Mouse (Mus musculus): Measurements from ENCODE around the gene Crmp1. TPM values are rescaled to one million over a fixed set of nuclear protein-coding genes. Genes with fewer than 3 reads are reported as not detected.

Gene Crmp1
- 6.8 and 8.5 TPM in 2 replicates for polyA plus RNA-seq (2015; fragmentation: Nextera tagmentation; extraction: Ambion mirVana)

DNA sequence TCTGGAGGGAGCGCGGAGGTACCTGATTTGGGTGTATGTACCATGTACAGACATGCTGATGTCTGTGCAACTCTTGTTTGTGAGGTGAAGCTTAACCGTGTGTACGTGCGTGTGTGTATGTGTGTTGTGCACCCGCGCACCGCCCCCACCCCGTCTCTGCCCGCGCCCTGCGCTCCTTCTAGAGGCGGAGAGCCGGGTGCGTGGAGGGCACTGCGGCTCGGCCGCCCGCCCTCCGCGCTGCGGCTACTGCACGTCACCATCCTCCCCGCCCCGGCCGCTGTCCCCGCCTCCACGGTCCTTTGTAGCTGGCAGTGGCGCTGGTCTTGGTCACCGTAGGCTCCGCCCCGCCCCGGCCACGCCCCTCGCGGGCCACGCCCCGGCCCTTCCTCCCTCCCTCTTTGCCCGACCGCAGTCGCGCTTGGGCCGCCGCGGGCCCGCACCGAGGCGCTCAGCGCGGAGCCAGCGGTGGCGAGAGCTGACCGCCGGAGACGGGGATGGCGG lies at the start of gene Crmp1:
Gene Crmp1, plus strand, starts transcription at position 290 of the 501 bp plus-strand sequence.
- Histone ChIP-seq H3K36me3 (ENCODE audit: control insufficient read depth, insufficient read depth, low read length) (no peaks in the 10 kb centered on the region), H3K4me1 (replicated peaks; ENCODE audit: control insufficient read depth, insufficient read depth) (no peaks in the 10 kb centered on the region), H3K9me3 (ENCODE audit: control insufficient read depth, low read length) (no peaks in the 10 kb centered on the region), H3K4me2 (replicated peaks; ENCODE audit: low read depth) (peak within 1 kb of the TSS; percentile 50), H3K27ac (replicated peaks) (no peak within 1 kb of the TSS), H3K4me3 (ENCODE audit: low read depth, low read length) (peak within 1 kb of the TSS; percentile 26), H3K9ac (ENCODE audit: low read length) (no peak within 1 kb of the TSS), H3K27me3 (ENCODE audit: control insufficient read depth, insufficient read depth, low read length) (peaks cover 31% of the 10 kb centered on the region)
- TF ChIP-seq EP300 (optimal IDR thresholded peaks at IDR 0.05) (no peak), CTCF (IDR thresholded peaks at IDR 0.05; ENCODE audit: low read depth) (no peak)
- WGBS = 2% methylated on average over 36 of the region's 56 CpGs
- DNase-seq (ENCODE audit: low spot score) (peak; percentile 70), ATAC-seq (ENCODE audit: low FRiP score, low TSS enrichment) (peak; percentile 69)

DNA sequence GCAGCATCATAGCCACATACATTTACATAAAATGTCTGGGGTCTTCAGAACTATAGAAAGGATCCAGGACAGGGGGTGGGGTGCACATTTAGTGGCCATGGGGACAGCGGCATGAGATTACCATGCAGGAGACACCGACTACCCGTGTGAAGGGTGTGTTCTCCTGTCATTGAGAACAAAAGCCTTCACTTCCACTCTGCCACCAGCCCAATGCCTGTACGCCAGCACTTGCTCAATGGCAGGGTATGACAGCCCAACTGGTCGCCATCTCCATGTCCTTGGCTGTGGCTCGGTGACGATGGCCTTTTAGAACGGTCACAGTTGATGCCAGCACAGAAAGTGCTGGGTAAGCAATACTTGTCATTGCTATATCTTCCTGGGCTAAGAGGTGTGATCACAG lies 45.5 kb upstream of the Crmp1 start:
- Histone ChIP-seq H3K9ac (ENCODE audit: low read length) (no peak overlapping the region), H3K27ac (replicated peaks) (no peak overlapping the region), H3K4me2 (replicated peaks; ENCODE audit: low read depth) (no peak overlapping the region), H3K4me3 (ENCODE audit: low read depth, low read length) (no peak overlapping the region), H3K36me3 (ENCODE audit: control insufficient read depth, insufficient read depth, low read length) (no peaks in the 10 kb centered on the region), H3K9me3 (ENCODE audit: control insufficient read depth, low read length) (no peaks in the 10 kb centered on the region), H3K4me1 (replicated peaks; ENCODE audit: control insufficient read depth, insufficient read depth) (peaks cover 3% of the 10 kb centered on the region; the same call in 1 of the 2 replicates), H3K27me3 (ENCODE audit: control insufficient read depth, insufficient read depth, low read length) (no peaks in the 10 kb centered on the region)
- WGBS = 80% methylated on average over 8 of the region's 8 CpGs
- DNase-seq (ENCODE audit: low spot score) = no peak
- TF ChIP-seq EP300 (optimal IDR thresholded peaks at IDR 0.05) = no peak
- no peak for TF ChIP-seq CTCF (IDR thresholded peaks at IDR 0.05; ENCODE audit: low read depth)
- ATAC-seq (ENCODE audit: low FRiP score, low TSS enrichment) = no peak

DNA sequence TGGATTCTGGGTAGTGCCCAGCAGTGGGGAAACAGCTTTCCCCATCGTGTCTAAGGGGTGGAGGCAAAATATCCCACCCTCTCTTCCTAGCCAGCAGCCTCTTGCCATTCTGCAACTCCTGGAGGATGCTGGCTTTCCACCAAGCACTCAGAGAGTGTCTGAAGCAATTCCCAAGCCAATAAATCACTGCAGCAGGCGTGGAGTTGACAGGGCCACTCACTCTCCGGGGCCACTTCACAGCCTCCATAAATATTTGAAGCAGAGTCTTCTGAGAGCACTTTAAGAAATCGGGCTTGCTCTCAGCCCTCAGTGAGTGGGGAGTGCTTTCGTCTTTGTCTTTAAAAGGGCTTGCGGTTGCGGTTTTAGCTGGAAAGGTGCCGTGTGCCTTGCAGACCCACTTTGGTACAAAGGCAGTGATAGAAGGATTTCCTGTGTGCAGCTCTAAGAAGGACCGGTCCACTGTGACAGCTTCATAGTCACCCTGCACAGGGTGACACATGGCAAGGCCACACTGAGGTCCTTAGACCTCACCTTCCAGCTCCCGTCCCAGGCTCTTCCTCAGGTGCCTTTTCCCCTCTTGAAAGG lies 45.0 kb upstream of the Crmp1 start:
- WGBS = 30% methylated on average over 10 of the region's 10 CpGs
- H3K36me3 ChIP-seq (ENCODE audit: control insufficient read depth, insufficient read depth, low read length) = no peaks in the 10 kb centered on the region
- H3K4me2 ChIP-seq (replicated peaks; ENCODE audit: low read depth) = no peak overlapping the region
- H3K4me3 ChIP-seq (ENCODE audit: low read depth, low read length) = no peak overlapping the region
- no peaks in the 10 kb centered on the region for H3K27me3 ChIP-seq (ENCODE audit: control insufficient read depth, insufficient read depth, low read length)
- H3K9ac ChIP-seq (ENCODE audit: low read length) = no peak overlapping the region
- TF ChIP-seq EP300 (optimal IDR thresholded peaks at IDR 0.05) (no peak), CTCF (IDR thresholded peaks at IDR 0.05; ENCODE audit: low read depth) (no peak)
- DNase-seq (ENCODE audit: low spot score) = no peak
- H3K4me1 ChIP-seq (replicated peaks; ENCODE audit: control insufficient read depth, insufficient read depth) = peaks cover 3% of the 10 kb centered on the region; the same call in 1 of the 2 replicates
- ATAC-seq (ENCODE audit: low FRiP score, low TSS enrichment) = no peak
- H3K9me3 ChIP-seq (ENCODE audit: control insufficient read depth, low read length) = no peaks in the 10 kb centered on the region
- no peak overlapping the region for H3K27ac ChIP-seq (replicated peaks)

DNA sequence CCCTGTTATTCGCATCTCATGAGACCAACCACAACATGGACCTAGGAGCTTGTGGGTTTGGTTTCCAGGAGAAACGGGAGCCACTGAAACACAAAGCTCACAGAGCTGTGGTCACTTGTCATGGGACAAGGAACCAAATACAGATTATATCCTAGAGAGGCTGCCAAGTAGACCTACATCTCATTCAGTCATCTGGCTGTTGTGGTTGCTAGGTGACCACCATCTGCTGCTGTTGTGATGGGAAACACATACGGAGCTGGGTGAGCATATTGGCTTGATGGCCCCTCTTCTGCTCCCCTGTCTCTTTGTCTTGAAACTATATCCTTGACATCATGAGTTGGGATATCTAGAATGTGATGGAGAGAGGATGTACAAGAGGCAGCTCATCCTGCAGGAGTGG lies 44.3 kb upstream of the Crmp1 start:
- peaks cover 3% of the 10 kb centered on the region; the same call in 1 of the 2 replicates for H3K4me1 ChIP-seq (replicated peaks; ENCODE audit: control insufficient read depth, insufficient read depth)
- no peak overlapping the region for H3K27ac ChIP-seq (replicated peaks)
- TF ChIP-seq EP300 (optimal IDR thresholded peaks at IDR 0.05) = no peak
- no peak for TF ChIP-seq CTCF (IDR thresholded peaks at IDR 0.05; ENCODE audit: low read depth)
- no peak overlapping the region for H3K9ac ChIP-seq (ENCODE audit: low read length)
- no peak overlapping the region for H3K4me2 ChIP-seq (replicated peaks; ENCODE audit: low read depth)
- no peak overlapping the region for H3K4me3 ChIP-seq (ENCODE audit: low read depth, low read length)
- H3K36me3 ChIP-seq (ENCODE audit: control insufficient read depth, insufficient read depth, low read length) = no peaks in the 10 kb centered on the region
- no peak for DNase-seq (ENCODE audit: low spot score)
- H3K9me3 ChIP-seq (ENCODE audit: control insufficient read depth, low read length) = no peaks in the 10 kb centered on the region
- 60% methylated on average over 3 of the region's 3 CpGs for whole genome bisulfite sequencing
- H3K27me3 ChIP-seq (ENCODE audit: control insufficient read depth, insufficient read depth, low read length) = no peaks in the 10 kb centered on the region
- ATAC-seq (ENCODE audit: low FRiP score, low TSS enrichment) = no peak

DNA sequence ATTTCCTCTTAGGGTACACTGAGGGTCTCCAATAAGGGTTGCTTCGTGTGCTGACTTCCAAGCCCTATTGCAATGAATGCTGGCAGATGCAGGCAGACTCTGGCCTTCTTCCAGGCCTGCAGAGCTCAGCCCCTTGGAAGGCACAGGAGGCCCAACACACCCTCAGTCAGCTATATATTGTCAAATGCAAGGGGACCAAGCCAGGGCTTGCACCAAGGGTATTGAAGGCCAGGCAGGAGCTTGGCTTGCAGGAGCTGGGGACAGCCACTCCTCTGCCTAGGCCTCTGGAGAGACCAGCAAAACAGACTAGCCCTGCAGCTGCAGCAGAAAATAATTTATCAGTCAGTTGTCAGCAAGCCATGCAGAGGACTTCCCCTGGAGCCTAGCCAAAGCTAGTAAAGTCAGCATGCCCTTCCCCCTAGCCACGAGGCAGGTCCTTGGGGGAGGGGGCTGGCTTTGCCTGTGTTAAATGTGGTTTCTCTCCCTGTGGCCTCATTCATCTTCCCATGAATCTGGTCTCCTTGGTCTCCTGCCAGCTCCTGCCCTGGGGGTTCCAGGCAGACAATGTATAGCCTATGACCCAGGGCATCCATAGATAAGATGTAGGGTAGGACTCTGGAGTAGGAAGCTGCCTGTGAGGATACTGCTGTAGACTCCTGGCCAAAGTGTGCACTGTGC lies 43.6 kb upstream of the Crmp1 start:
- DNase-seq (ENCODE audit: low spot score) = no peak
- Histone ChIP-seq H3K4me2 (replicated peaks; ENCODE audit: low read depth) (no peak overlapping the region), H3K27ac (replicated peaks) (no peak overlapping the region), H3K27me3 (ENCODE audit: control insufficient read depth, insufficient read depth, low read length) (no peaks in the 10 kb centered on the region), H3K4me3 (ENCODE audit: low read depth, low read length) (no peak overlapping the region), H3K36me3 (ENCODE audit: control insufficient read depth, insufficient read depth, low read length) (no peaks in the 10 kb centered on the region), H3K4me1 (replicated peaks; ENCODE audit: control insufficient read depth, insufficient read depth) (peaks cover 3% of the 10 kb centered on the region; the same call in 1 of the 2 replicates), H3K9ac (ENCODE audit: low read length) (no peak overlapping the region), H3K9me3 (ENCODE audit: control insufficient read depth, low read length) (no peaks in the 10 kb centered on the region)
- TF ChIP-seq CTCF (IDR thresholded peaks at IDR 0.05; ENCODE audit: low read depth) = no peak
- TF ChIP-seq EP300 (optimal IDR thresholded peaks at IDR 0.05) = no peak
- WGBS = 16% methylated on average over 2 of the region's 2 CpGs
- ATAC-seq (ENCODE audit: low FRiP score, low TSS enrichment) = no peak

DNA sequence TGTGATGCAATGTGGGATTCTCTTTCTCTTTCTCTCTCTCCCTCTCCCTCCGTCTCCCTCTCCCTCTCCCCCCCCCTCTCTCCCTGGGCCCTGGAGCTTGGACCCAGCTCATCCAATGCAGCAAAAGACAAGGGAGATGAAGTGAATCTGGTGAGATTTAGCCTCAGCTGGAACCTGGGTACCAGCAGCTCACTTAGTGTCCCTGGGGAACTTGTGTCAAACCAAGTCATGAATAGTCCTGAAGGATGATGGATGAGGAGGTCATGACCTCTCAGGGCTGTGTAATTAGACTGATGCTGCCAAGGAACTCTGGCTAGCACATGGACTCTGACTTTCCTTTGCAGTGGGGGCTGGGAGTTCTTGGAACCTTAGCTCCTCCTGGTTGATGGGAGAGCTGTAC lies 39.5 kb upstream of the Crmp1 start:
- H3K4me1 ChIP-seq (replicated peaks; ENCODE audit: control insufficient read depth, insufficient read depth) = peaks cover 3% of the 10 kb centered on the region; the same call in 1 of the 2 replicates
- DNase-seq (ENCODE audit: low spot score) = no peak
- WGBS = 25% methylated on average over 1 of the region's 1 CpGs
- no peak overlapping the region for H3K27ac ChIP-seq (replicated peaks)
- no peaks in the 10 kb centered on the region for H3K36me3 ChIP-seq (ENCODE audit: control insufficient read depth, insufficient read depth, low read length)
- ATAC-seq (ENCODE audit: low FRiP score, low TSS enrichment) = no peak
- no peak overlapping the region for H3K4me2 ChIP-seq (replicated peaks; ENCODE audit: low read depth)
- H3K4me3 ChIP-seq (ENCODE audit: low read depth, low read length) = no peak overlapping the region
- no peak for TF ChIP-seq EP300 (optimal IDR thresholded peaks at IDR 0.05)
- no peak for TF ChIP-seq CTCF (IDR thresholded peaks at IDR 0.05; ENCODE audit: low read depth)
- H3K9ac ChIP-seq (ENCODE audit: low read length) = no peak overlapping the region
- no peaks in the 10 kb centered on the region for H3K9me3 ChIP-seq (ENCODE audit: control insufficient read depth, low read length)
- no peaks in the 10 kb centered on the region for H3K27me3 ChIP-seq (ENCODE audit: control insufficient read depth, insufficient read depth, low read length)
